Mouse (Mus musculus): ENCODE measurements around the gene Wdr64. TPM values are rescaled to one million over a fixed set of nuclear protein-coding genes. Genes with fewer than 3 reads are reported as not detected.
A peak's percentile ranks its signal among the peaks of the same experiment; 100 is the strongest.

Wdr64 gene
- polyA plus RNA-seq, 1 experiment from 2014 or later: not detected

DNA sequence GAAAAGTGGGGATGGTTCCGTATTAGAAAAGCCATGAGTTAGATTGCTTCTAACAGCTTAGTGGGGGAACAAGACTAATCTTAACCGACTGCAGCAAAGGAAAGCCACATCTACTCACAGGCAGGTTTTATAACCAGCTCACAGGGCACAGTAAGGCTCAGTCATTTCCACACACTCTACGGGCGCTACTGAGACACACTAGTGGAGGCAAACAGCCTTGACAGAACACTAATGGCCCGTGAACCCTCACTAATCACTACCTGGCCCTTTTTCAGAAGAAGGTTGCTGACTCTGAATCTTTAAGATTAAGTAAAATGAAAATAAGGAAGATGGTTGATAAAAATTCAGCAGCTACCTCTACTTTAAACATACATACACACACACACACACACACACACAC, 9.2 kb downstream of the Wdr64 start:
- Histone ChIP-seq H3K27me3 (ENCODE audit: control insufficient read depth, insufficient read depth, low read length) (no peaks in the 10 kb centered on the region), H3K27ac (no peak overlapping the region), H3K9ac (no peak overlapping the region), H3K4me3 (replicated peaks; ENCODE audit: low read length) (no peak overlapping the region), H3K36me3 (replicated peaks; ENCODE audit: control insufficient read depth, insufficient read depth) (no peaks in the 10 kb centered on the region), H3K4me1 (replicated peaks; ENCODE audit: control insufficient read depth, insufficient read depth, low read length) (no peaks in the 10 kb centered on the region), H3K4me2 (replicated peaks) (no peak overlapping the region), H3K9me3 (ENCODE audit: control insufficient read depth, low read length) (no peaks in the 10 kb centered on the region)
- no peak for ATAC-seq (ENCODE audit: low FRiP score)
- 75% methylated on average over 5 of the region's 5 CpGs for WGBS
- DNase-seq (ENCODE audit: low spot score): no peak

DNA sequence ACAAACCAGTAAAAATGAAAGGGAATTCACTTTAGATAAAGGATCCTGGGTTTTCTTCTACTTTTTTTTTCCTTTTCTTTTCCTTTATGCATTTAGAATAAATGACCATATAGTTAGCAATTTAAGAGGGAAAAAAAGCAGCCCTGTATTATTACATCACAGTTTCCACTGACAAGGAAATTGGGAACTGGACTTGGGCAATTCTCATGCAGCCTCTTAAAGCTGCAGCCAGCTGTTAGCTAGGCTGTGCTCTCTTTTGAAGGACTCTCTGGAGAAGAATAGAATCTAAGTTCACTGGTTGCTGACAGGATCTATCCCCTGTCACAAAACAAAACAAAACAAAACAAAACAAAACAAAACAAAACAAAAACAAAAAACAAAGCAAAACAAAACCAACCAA, 9.6 kb downstream of the Wdr64 start:
- Histone ChIP-seq H3K36me3 (replicated peaks; ENCODE audit: control insufficient read depth, insufficient read depth) (no peaks in the 10 kb centered on the region), H3K27ac (no peak overlapping the region), H3K9me3 (ENCODE audit: control insufficient read depth, low read length) (no peaks in the 10 kb centered on the region), H3K27me3 (ENCODE audit: control insufficient read depth, insufficient read depth, low read length) (no peaks in the 10 kb centered on the region), H3K4me3 (replicated peaks; ENCODE audit: low read length) (no peak overlapping the region), H3K4me2 (replicated peaks) (no peak overlapping the region), H3K4me1 (replicated peaks; ENCODE audit: control insufficient read depth, insufficient read depth, low read length) (no peaks in the 10 kb centered on the region), H3K9ac (no peak overlapping the region)
- no peak for DNase-seq (ENCODE audit: low spot score)
- ATAC-seq (ENCODE audit: low FRiP score): no peak

DNA sequence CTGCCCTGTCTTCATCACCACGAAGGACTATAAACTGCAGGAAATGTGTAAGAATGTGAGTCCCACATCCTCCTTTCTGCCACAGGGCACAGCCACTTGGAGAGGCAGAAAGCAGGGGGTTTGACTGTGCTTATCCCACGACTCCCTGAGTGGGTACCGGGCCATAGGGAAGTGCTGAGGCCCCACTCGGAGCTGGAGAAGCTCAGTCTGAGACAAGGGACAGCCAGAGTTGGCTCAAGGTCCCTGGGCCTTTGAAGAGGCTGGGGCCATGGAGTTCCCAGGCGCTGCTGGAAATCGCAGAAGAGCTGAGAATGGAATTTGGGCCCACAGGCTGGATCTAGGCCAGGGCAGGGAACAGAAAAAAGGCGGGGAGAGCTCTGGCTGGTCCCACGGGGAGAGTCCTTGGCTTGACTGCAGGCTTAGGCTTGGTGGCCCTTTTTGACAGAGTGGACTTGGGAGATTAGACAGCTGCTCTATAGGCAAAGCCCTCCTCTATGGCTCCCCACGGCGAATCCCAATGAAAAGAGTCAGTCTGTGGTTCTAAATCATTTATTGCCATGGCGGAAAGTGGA, 14.0 kb downstream of the Wdr64 start:
- H3K27ac ChIP-seq: no peak overlapping the region
- no peak overlapping the region for H3K4me3 ChIP-seq (replicated peaks; ENCODE audit: low read length)
- no peak overlapping the region for H3K4me2 ChIP-seq (replicated peaks)
- no peaks in the 10 kb centered on the region for H3K36me3 ChIP-seq (replicated peaks; ENCODE audit: control insufficient read depth, insufficient read depth)
- no peak overlapping the region for H3K9ac ChIP-seq
- ATAC-seq (ENCODE audit: low FRiP score) (no peak), DNase-seq (ENCODE audit: low spot score) (no peak)
- H3K27me3 ChIP-seq (ENCODE audit: control insufficient read depth, insufficient read depth, low read length): no peaks in the 10 kb centered on the region
- WGBS: 85% methylated on average over 11 of the region's 11 CpGs
- no peaks in the 10 kb centered on the region for H3K9me3 ChIP-seq (ENCODE audit: control insufficient read depth, low read length)
- H3K4me1 ChIP-seq (replicated peaks; ENCODE audit: control insufficient read depth, insufficient read depth, low read length): no peaks in the 10 kb centered on the region

DNA sequence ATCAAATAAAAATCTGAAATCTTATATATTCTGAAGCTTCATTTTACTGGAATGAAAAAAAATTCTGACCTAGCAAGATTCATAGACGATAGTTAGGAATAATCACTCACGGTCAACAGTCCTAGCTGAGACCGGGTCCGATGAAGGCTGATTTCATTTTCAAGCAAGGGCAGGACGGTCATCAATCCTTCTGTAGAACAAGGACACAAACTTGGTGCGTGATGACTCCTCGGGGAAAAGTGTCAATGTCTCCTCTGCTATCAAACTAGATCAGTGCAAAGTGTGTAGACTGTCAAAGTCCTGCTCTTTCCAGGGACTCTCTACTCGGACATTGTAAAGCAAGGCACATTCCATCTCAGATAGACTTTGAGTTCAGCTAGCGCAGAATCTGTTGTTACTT, 18.4 kb downstream of the Wdr64 start:
- no peak overlapping the region for H3K4me3 ChIP-seq (replicated peaks; ENCODE audit: low read length)
- WGBS: 92% methylated on average over 9 of the region's 9 CpGs
- no peaks in the 10 kb centered on the region for H3K27me3 ChIP-seq (ENCODE audit: control insufficient read depth, insufficient read depth, low read length)
- H3K9me3 ChIP-seq (ENCODE audit: control insufficient read depth, low read length): no peaks in the 10 kb centered on the region
- ATAC-seq (ENCODE audit: low FRiP score) (no peak), DNase-seq (ENCODE audit: low spot score) (no peak)
- no peak overlapping the region for H3K27ac ChIP-seq
- no peak overlapping the region for H3K4me2 ChIP-seq (replicated peaks)
- H3K9ac ChIP-seq: no peak overlapping the region
- H3K4me1 ChIP-seq (replicated peaks; ENCODE audit: control insufficient read depth, insufficient read depth, low read length): no peaks in the 10 kb centered on the region
- H3K36me3 ChIP-seq (replicated peaks; ENCODE audit: control insufficient read depth, insufficient read depth): no peaks in the 10 kb centered on the region

DNA sequence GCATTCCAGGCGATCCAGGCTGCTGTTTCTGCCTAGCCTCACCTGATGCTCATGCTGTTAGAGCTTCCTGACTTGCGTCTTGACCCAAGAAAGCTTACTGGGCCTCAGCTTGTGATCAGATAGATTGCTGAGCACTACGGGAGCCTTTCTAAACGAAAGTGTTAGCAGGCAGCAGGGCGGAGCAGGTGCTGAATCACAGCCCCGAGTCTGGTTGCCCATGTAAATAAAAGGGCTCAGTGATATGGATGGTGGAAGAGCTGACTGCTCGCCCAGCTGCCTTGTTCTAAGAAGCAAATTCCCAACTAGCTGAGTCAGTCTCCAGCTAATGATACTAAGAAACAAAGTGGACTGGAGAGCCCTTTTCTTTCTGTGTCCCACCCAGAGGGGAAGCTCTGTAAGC, 27.4 kb downstream of the Wdr64 start:
- H3K27ac ChIP-seq: no peak overlapping the region
- no peak overlapping the region for H3K4me2 ChIP-seq (replicated peaks)
- ATAC-seq (ENCODE audit: low FRiP score) (no peak), DNase-seq (ENCODE audit: low spot score) (no peak)
- no peaks in the 10 kb centered on the region for H3K9me3 ChIP-seq (ENCODE audit: control insufficient read depth, low read length)
- H3K27me3 ChIP-seq (ENCODE audit: control insufficient read depth, insufficient read depth, low read length): no peaks in the 10 kb centered on the region
- H3K4me3 ChIP-seq (replicated peaks; ENCODE audit: low read length): no peak overlapping the region
- H3K4me1 ChIP-seq (replicated peaks; ENCODE audit: control insufficient read depth, insufficient read depth, low read length): no peaks in the 10 kb centered on the region
- WGBS: 58% methylated on average over 7 of the region's 7 CpGs
- no peak overlapping the region for H3K9ac ChIP-seq
- H3K36me3 ChIP-seq (replicated peaks; ENCODE audit: control insufficient read depth, insufficient read depth): no peaks in the 10 kb centered on the region

DNA sequence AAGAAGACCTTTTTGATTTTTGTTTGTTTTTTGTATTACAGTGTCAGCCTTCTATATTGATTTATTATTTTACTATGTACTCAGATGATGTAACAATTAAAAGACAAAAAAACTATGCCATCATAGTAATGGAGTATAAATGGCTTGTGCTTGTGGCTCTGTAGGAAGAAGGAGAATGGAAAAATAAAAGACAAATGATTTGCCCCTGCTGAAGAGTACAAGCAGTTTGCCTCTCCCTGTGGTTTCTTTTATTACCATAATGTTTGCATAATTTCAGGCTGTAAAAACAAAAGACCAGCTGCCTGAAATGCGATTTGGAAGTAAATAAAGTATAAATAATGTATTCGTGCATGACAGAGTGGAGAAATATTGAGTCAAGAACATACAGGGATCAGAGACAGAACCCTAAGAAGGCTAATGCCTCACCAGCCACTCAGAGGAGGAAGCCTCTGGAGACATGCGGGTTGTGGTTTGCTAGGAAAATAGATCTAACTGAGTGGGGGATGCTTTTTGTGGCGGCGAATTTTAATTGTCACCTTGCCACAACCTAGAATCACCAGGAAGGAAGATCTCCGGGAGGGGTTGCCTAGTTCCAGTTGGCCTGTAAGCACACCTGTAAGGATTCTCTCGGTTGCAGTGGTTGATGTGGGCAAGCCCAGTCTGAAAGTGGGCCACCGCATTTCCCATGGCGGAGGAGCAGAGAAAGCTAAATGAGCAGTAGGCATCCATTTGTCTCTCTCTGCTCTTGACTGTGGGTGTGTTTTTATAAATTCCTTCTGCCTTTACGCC, 56.4 kb downstream of the Wdr64 start:
- WGBS: 76% methylated on average over 10 of the region's 10 CpGs
- Histone ChIP-seq H3K4me2 (replicated peaks) (no peak overlapping the region), H3K9ac (no peak overlapping the region), H3K9me3 (ENCODE audit: control insufficient read depth, low read length) (no peaks in the 10 kb centered on the region), H3K4me1 (replicated peaks; ENCODE audit: control insufficient read depth, insufficient read depth, low read length) (no peaks in the 10 kb centered on the region), H3K36me3 (replicated peaks; ENCODE audit: control insufficient read depth, insufficient read depth) (no peaks in the 10 kb centered on the region), H3K4me3 (replicated peaks; ENCODE audit: low read length) (no peak overlapping the region), H3K27ac (0 out of 2 replicates have a peak overlapping the region, but pooled peaks have one; percentile 10), H3K27me3 (ENCODE audit: control insufficient read depth, insufficient read depth, low read length) (no peaks in the 10 kb centered on the region)
- ATAC-seq (ENCODE audit: low FRiP score) (peak; percentile 59; the same call in 1 of the 2 replicates), DNase-seq (ENCODE audit: low spot score) (no peak)

DNA sequence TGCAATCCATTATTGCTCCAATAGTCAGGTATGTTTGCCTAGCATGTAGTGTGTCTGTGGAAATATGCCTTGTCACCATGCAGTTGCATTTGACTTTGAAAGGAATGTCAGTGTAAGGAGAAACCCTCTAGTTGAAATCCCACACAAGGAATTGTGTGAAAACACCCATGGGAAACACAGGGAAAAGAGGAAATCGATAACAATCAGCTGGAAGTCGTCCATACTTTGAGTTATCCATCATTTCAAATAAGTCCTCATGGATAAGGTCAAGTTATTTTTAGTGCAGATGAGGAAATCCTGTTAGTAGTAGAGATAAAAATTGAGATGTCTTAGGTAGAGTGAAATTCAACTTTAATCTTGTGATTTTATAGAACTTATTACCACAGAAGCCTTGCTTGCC, 96.3 kb downstream of the Wdr64 start:
- WGBS: 87% methylated on average over 2 of the region's 2 CpGs

DNA sequence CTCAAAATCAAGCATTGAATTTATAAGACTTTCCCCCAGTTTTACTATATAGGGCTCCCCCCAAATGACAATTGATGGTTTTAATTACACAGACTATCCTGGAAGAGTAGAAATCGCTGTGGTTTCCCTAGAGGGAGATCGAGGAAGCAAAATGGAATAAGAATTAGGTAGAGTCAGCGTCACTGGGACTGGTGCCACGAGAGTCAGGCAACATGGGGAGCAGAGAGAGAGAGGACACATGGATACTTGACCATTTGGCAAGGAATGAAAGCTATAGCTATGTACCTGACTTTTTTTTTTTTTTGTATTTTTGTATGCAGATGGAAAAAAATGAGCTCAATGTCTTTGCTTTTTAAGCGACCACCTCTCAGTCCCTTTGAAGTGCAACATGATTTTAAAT, 110.0 kb downstream of the Wdr64 start:
- WGBS: 64% methylated on average over 5 of the region's 5 CpGs
- ATAC-seq (ENCODE audit: low FRiP score) (no peak), DNase-seq (ENCODE audit: low spot score) (no peak)
- H3K27me3 ChIP-seq (ENCODE audit: control insufficient read depth, insufficient read depth, low read length): no peaks in the 10 kb centered on the region
- H3K4me2 ChIP-seq (replicated peaks): no peak overlapping the region
- H3K4me3 ChIP-seq (replicated peaks; ENCODE audit: low read length): no peak overlapping the region
- no peaks in the 10 kb centered on the region for H3K36me3 ChIP-seq (replicated peaks; ENCODE audit: control insufficient read depth, insufficient read depth)
- no peaks in the 10 kb centered on the region for H3K9me3 ChIP-seq (ENCODE audit: control insufficient read depth, low read length)
- no peaks in the 10 kb centered on the region for H3K4me1 ChIP-seq (replicated peaks; ENCODE audit: control insufficient read depth, insufficient read depth, low read length)
- H3K9ac ChIP-seq: no peak overlapping the region
- H3K27ac ChIP-seq: no peak overlapping the region

More for the DNA sequence above, 96.3 kb downstream of the Wdr64 start:
- no peaks in the 10 kb centered on the region for H3K27me3 ChIP-seq (ENCODE audit: control insufficient read depth, insufficient read depth, low read length)
- H3K36me3 ChIP-seq (replicated peaks; ENCODE audit: control insufficient read depth, insufficient read depth): no peaks in the 10 kb centered on the region
- no peak overlapping the region for H3K9ac ChIP-seq
- no peak overlapping the region for H3K4me3 ChIP-seq (replicated peaks; ENCODE audit: low read length)
- no peak overlapping the region for H3K4me2 ChIP-seq (replicated peaks)
- H3K4me1 ChIP-seq (replicated peaks; ENCODE audit: control insufficient read depth, insufficient read depth, low read length): no peaks in the 10 kb centered on the region
- no peaks in the 10 kb centered on the region for H3K9me3 ChIP-seq (ENCODE audit: control insufficient read depth, low read length)
- ATAC-seq (ENCODE audit: low FRiP score) (no peak), DNase-seq (ENCODE audit: low spot score) (no peak)
- no peak overlapping the region for H3K27ac ChIP-seq

DNA sequence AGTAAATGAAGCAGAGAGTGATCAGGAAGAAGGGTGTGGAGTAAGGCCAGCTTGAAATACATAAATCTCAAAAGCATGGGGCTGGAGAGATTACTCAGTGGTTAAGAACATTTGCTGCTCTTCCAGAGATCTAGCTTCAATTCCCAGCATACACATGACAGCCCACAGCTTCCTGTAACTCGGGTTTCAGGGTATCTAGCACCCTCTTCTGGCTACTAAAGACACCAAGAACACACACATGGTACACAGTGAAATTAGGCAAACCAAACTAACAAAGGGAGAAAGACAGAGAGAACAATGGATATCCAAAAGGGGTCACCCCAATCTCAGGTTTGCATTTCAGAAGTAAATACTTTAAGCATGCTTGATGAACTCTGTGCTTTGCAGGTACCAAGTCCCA, 113.2 kb downstream of the Wdr64 start:
- ATAC-seq (ENCODE audit: low FRiP score): no peak
- Histone ChIP-seq H3K36me3 (replicated peaks; ENCODE audit: control insufficient read depth, insufficient read depth) (no peaks in the 10 kb centered on the region), H3K4me2 (replicated peaks) (no peak overlapping the region), H3K9me3 (ENCODE audit: control insufficient read depth, low read length) (no peaks in the 10 kb centered on the region), H3K9ac (no peak overlapping the region), H3K27me3 (ENCODE audit: control insufficient read depth, insufficient read depth, low read length) (no peaks in the 10 kb centered on the region), H3K4me1 (replicated peaks; ENCODE audit: control insufficient read depth, insufficient read depth, low read length) (no peaks in the 10 kb centered on the region), H3K4me3 (replicated peaks; ENCODE audit: low read length) (no peak overlapping the region), H3K27ac (no peak overlapping the region)
- no peak for DNase-seq (ENCODE audit: low spot score)
- 13% methylated on average over 1 of the region's 1 CpGs for WGBS

All from hindbrain, embryonic 14.5 days (tissue).